Mouse (Mus musculus) cerebellum, postnatal 4 days (tissue): ENCODE results near the gene Rfx3.

Experiments
- DNase-seq, 2 experiments: peaks; one replicate each; pipeline ENCODE4 v3.0.0; 2022; ENCODE audit warnings: low spot score in 2 of 2, mixed read lengths in 1 of 2

Rfx3 gene

GRCm38 (mm10) chr19:28010471-28011395 lies at the start of gene Rfx3:
TSS of gene Rfx3 (minus strand) at chr19:28011166.
- DNase-seq, result peak; percentile 22 to 48

GRCm38 (mm10) chr19:28052058-28052457 lies 41.1 kb upstream of the Rfx3 start:
- DNase-seq, result no peak

- no peak for DNase-seq
Measured at GRCm38 (mm10) chr19:28051571-28051970, 40.6 kb upstream of the Rfx3 start.

GRCm38 (mm10) chr19:28049280-28049679 lies 38.3 kb upstream of the Rfx3 start:
- no peak for DNase-seq

GRCm38 (mm10) chr19:28046806-28047205 lies 35.8 kb upstream of the Rfx3 start:
- DNase-seq, result no peak

- no peak for DNase-seq
Measured at GRCm38 (mm10) chr19:28044950-28045349, 34.0 kb upstream of the Rfx3 start.

- peak in 1 of 2 experiments; percentile 81 for DNase-seq
Measured at GRCm38 (mm10) chr19:28011718-28012499, 943 bp upstream of the Rfx3 start.

- DNase-seq, result peak; percentile 84 to 94
Measured at GRCm38 (mm10) chr19:28011396-28011717, 391 bp upstream of the Rfx3 start.

- peak in 1 of 2 experiments; percentile 26 for DNase-seq
Measured at GRCm38 (mm10) chr19:28009587-28010281, 1.2 kb downstream of the Rfx3 start.

GRCm38 (mm10) chr19:28004190-28004589 lies 6.8 kb downstream of the Rfx3 start:
- DNase-seq, result no peak

GRCm38 (mm10) chr19:28003474-28003873 lies 7.5 kb downstream of the Rfx3 start:
- no peak for DNase-seq

GRCm38 (mm10) chr19:28002708-28003107 lies 8.3 kb downstream of the Rfx3 start:
- DNase-seq, result no peak

- DNase-seq, result no peak
Measured at GRCm38 (mm10) chr19:27992800-27993199, 18.2 kb downstream of the Rfx3 start.

- no peak for DNase-seq
Measured at GRCm38 (mm10) chr19:27988746-27989145, 22.2 kb downstream of the Rfx3 start.

GRCm38 (mm10) chr19:27967590-27967989 lies 43.4 kb downstream of the Rfx3 start:
- no peak for DNase-seq

- DNase-seq, result no peak
Measured at GRCm38 (mm10) chr19:27961271-27961670, 49.7 kb downstream of the Rfx3 start.

- DNase-seq, result no peak
Measured at GRCm38 (mm10) chr19:27935453-27935852, 75.5 kb downstream of the Rfx3 start.

- DNase-seq, result no peak
Measured at GRCm38 (mm10) chr19:27931136-27931535, 79.8 kb downstream of the Rfx3 start.

GRCm38 (mm10) chr19:27926378-27926777 lies 84.6 kb downstream of the Rfx3 start:
- DNase-seq, result no peak

- no peak for DNase-seq
Measured at GRCm38 (mm10) chr19:27919040-27919439, 91.9 kb downstream of the Rfx3 start.

GRCm38 (mm10) chr19:27916446-27916845 lies 94.5 kb downstream of the Rfx3 start:
- DNase-seq, result no peak

GRCm38 (mm10) chr19:27906976-27907375 lies 104.0 kb downstream of the Rfx3 start:
- DNase-seq, result no peak
